Mouse (Mus musculus) lung, postnatal 0 days (tissue): ENCODE measurements around the gene Opcml. TPM values are rescaled to one million over a fixed set of nuclear protein-coding genes. Genes with fewer than 3 reads are reported as not detected.

Experiments
- ATAC-seq: fragments of 200-750 bp; cut with Nextera tagmentation; 2 replicates; pipeline ENCODE4 v1.8.0; 2017; ENCODE audit warnings: moderate library complexity
- DNase-seq: peaks from one replicate; pipeline ENCODE4 v3.0.0-alpha.2; 2016; ENCODE audit warnings: low spot score
- H3K27ac ChIP-seq: fragments of 300-500 bp; sonication (generic); 2 replicates; pipeline ENCODE4 v1.5.1; 2014; ENCODE audit warnings: antibody characterized with exemption, mild to moderate bottlenecking, low read length, mixed read lengths
- H3K27me3 ChIP-seq: fragments of 300-500 bp; sonication (generic); replicated peaks from 2 replicates; pipeline ENCODE4 v1.6.1; 2014; ENCODE audit warnings: low read length, mixed read lengths; ENCODE audit not compliant: insufficient read depth
- H3K36me3 ChIP-seq: fragments of 300-500 bp; sonication (generic); 2 replicates; pipeline ENCODE4 v1.6.1; 2014; ENCODE audit warnings: low read length, mixed read lengths; ENCODE audit not compliant: insufficient read depth
- H3K4me1 ChIP-seq: fragments of 300-500 bp; sonication (generic); 2 replicates; pipeline ENCODE4 v1.6.1; 2014; ENCODE audit warnings: antibody characterized with exemption, low read depth, low read length, mixed read lengths; ENCODE audit not compliant: insufficient read depth
- H3K4me2 ChIP-seq: fragments of 300-500 bp; sonication (generic); replicated peaks from 2 replicates; pipeline ENCODE4 v1.6.1; 2014; ENCODE audit warnings: low read depth, mild to moderate bottlenecking, low read length, moderate library complexity, mixed read lengths
- H3K4me3 ChIP-seq: fragments of 300-500 bp; sonication (generic); 2 replicates; pipeline ENCODE4 v1.5.1; 2014; ENCODE audit warnings: low read depth, low read length
- H3K9ac ChIP-seq: fragments of 300-500 bp; sonication (generic); replicated peaks from 2 replicates; pipeline ENCODE4 v1.6.1; 2014; ENCODE audit warnings: low read depth, mild to moderate bottlenecking
- H3K9me3 ChIP-seq: fragments of 300-500 bp; sonication (generic); 2 replicates; pipeline ENCODE4 v1.6.1; 2016; ENCODE audit warnings: low read length, mixed read lengths
- CTCF ChIP-seq: IDR thresholded peaks from 2 replicates; pipeline ENCODE4 v1.5.1; 2016; ENCODE audit warnings: antibody characterized with exemption, mild to moderate bottlenecking
- EP300 ChIP-seq: IDR thresholded peaks from 2 replicates; pipeline ENCODE4 v1.6.1; 2016; ENCODE audit warnings: antibody characterized with exemption, mild to moderate bottlenecking, control low read depth
- WGBS: fragments of 180-500 bp; shearing (Covaris S2); extraction: QIAGEN DNeasy Blood & Tissue Kit; methylation state at CpG from one replicate; pipeline ENCODE4 v1.1.7; 2014; 5-methylcytosine and 5-hydroxymethylcytosine counted together
- polyA plus RNA-seq: library from polyadenylated mRNA; unstranded; fragments of >200 nt; fragmentation: Nextera tagmentation; extraction: Ambion mirVana; gene quantifications from 2 replicates; pipeline ENCODE4 v1.2.1, GENCODE M21; 2015

Opcml gene
- polyA plus RNA-seq, 1 experiment from 2014 or later = 2.5 TPM

DNA sequence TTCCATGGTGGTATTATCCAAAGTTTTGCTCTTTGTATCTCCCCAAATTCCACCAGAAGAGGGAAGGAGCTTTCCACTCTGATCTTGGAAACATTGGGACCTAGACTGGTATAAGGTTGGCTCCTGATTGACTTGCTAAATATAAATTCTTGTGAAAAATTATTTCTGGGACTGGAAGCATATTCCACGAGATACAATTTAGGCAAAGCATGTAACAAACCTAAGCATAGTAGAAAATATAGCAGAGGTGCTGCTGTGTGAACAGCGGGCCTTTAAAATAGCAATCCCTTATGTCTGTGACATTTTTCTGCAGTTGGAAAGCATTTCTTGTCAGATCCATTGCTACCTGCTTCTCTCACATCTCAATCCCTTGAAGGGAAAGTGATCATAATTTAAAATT lies 661.9 kb downstream of the Opcml start:
- Histone ChIP-seq H3K27ac (no peak overlapping the region), H3K9ac (no peak overlapping the region), H3K36me3 (no peaks in the 10 kb centered on the region), H3K27me3 (no peaks in the 10 kb centered on the region), H3K9me3 (no peaks in the 10 kb centered on the region), H3K4me3 (no peak overlapping the region), H3K4me2 (no peak overlapping the region), H3K4me1 (no peaks in the 10 kb centered on the region)
- TF ChIP-seq CTCF (no peak), EP300 (no peak)
- no peak for DNase-seq
- no peak for ATAC-seq
- 62% methylated on average over 2 of the region's 2 CpGs for WGBS

DNA sequence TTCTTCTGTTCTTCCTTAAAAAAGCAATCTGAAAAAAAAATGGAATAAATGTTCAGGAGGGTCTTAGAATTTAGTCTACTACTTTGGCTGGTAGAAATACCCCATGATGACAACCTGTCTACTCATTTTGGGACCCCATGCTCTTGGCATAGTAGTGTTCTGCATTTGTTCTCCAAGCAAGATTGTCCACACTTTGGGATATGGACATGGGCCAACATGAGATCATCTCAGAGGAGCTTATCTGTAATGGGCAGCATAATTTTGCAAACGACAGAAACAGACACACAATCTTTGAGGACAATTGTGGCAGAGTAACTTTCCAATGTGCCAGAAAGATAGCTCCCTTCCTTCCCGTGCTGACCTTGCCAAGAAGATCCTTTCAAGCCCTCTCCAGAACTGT lies 662.5 kb downstream of the Opcml start:
- 49% methylated on average over 2 of the region's 2 CpGs for WGBS
- Histone ChIP-seq H3K27ac (no peak overlapping the region), H3K36me3 (no peaks in the 10 kb centered on the region), H3K4me1 (no peaks in the 10 kb centered on the region), H3K9me3 (no peaks in the 10 kb centered on the region), H3K4me3 (no peak overlapping the region), H3K4me2 (no peak overlapping the region), H3K27me3 (no peaks in the 10 kb centered on the region), H3K9ac (no peak overlapping the region)
- no peak for DNase-seq
- no peak for ATAC-seq
- TF ChIP-seq CTCF = no peak
- TF ChIP-seq EP300 = no peak

DNA sequence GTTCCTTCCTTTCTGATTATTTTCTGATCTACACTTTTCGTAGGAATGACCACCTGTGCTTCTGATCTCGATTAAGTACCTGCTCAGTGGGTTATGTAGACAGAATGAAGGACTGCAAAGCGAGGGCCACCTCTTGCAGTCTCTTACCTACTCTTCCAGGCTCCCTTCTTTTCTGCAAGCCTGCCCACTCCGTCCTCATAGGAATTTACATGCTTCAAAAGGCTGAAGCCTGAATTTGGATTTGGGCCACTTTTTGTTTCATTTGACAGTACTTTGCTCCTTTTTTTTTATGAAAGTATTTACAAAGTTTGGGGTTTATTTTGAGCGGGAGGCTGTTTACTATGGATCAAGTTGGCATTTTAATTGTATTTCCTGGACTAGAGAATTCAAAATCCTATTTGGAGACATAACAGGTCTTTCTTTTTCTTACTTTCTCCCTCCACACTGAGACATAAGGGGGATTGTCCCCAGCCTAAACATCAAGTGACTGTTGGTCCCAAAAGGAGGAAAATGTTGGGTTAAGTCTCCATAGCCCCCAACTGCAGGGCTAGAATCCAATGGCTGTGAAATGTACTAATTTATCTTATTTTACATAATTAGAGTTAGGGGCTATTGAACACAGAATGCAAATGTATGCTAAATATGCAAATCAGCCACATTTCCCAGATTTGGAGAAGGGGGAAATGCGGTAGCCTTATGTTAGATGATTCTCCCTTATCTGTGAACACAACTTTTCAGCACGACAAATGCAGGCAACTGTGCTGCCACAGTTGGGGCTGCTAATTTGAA lies 667.6 kb downstream of the Opcml start:
- Histone ChIP-seq H3K27me3 (no peaks in the 10 kb centered on the region), H3K9ac (no peak overlapping the region), H3K27ac (no peak overlapping the region), H3K4me2 (no peak overlapping the region), H3K4me3 (no peak overlapping the region), H3K4me1 (no peaks in the 10 kb centered on the region), H3K36me3 (no peaks in the 10 kb centered on the region), H3K9me3 (no peaks in the 10 kb centered on the region)
- TF ChIP-seq CTCF (no peak), EP300 (no peak)
- ATAC-seq (no peak), DNase-seq (no peak)
- WGBS = 66% methylated on average over 7 of the region's 7 CpGs

DNA sequence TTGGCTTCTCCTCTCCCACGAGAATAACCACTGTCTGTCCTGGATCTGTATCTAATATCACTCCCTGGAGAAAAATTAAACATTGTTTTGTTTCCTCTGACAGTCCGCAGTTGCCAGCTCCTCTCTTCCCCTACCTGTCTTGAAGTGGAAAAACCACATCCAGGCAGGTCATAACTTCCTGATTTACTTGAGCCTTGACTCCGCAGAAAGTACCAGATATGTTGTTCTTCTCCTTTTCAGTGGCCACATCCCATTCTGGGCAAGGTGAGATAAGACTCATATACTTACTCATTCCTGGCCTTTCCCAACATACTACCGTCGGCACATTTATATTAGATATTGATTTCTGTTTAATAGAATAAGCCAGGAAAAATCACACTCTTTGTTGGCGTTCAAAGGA lies 673.0 kb downstream of the Opcml start:
- no peak for TF ChIP-seq CTCF
- no peak for TF ChIP-seq EP300
- ATAC-seq = no peak

DNA sequence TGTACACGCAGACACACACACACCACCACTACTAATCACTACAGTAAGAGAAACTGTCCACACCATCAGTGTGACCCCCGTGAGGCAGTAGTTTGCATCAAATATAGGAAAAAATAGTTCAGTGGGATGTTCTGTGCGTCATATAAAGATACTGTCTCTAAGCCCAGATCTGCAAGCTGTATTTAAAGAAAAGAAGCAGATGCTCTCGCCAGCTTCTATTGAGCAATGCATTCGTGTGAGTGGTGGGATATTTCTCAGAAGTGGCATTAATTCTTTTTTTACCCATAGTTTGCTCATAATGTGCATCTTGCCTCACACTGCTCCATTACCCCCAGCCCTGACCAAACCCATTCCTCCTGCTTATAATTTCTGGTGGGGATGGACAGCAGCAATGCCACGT lies 678.8 kb downstream of the Opcml start:
- Histone ChIP-seq H3K9me3 (no peaks in the 10 kb centered on the region), H3K36me3 (no peaks in the 10 kb centered on the region), H3K4me2 (no peak overlapping the region), H3K27me3 (no peaks in the 10 kb centered on the region), H3K4me3 (no peak overlapping the region), H3K27ac (no peak overlapping the region), H3K4me1 (no peaks in the 10 kb centered on the region), H3K9ac (no peak overlapping the region)
- WGBS = 73% methylated on average over 6 of the region's 6 CpGs
- no peak for DNase-seq
- TF ChIP-seq CTCF = no peak
- no peak for TF ChIP-seq EP300
- ATAC-seq = no peak

More for the DNA sequence above, 673.0 kb downstream of the Opcml start:
- H3K9ac ChIP-seq = no peak overlapping the region
- no peaks in the 10 kb centered on the region for H3K4me1 ChIP-seq
- H3K27ac ChIP-seq = no peak overlapping the region
- no peaks in the 10 kb centered on the region for H3K36me3 ChIP-seq
- DNase-seq = no peak
- no peak overlapping the region for H3K4me2 ChIP-seq
- no peak overlapping the region for H3K4me3 ChIP-seq
- H3K9me3 ChIP-seq = no peaks in the 10 kb centered on the region
- H3K27me3 ChIP-seq = no peaks in the 10 kb centered on the region
- WGBS = 66% methylated on average over 6 of the region's 6 CpGs

DNA sequence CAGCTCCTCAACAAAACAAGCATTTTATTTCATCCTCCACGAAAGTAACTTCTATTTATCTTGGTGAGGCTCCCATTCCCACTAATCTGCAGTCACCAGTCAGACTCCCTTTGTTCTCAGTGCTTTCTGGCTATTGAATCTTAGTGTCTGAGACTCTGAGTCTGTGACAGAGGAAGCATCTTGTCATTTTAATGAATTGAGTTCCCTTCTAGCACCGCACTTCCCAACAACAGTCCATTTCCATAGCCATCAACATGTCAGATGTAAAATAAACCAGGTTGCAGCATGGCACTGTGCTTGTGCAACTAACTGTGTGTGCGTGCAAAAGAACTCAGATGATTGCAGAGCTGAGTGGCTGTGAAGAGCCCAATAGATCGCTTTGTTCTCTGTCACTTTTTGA lies 680.9 kb downstream of the Opcml start:
- no peak for ATAC-seq
- no peaks in the 10 kb centered on the region for H3K36me3 ChIP-seq
- TF ChIP-seq EP300 (no peak), CTCF (no peak)
- H3K4me2 ChIP-seq = no peak overlapping the region
- H3K4me1 ChIP-seq = no peaks in the 10 kb centered on the region
- no peak overlapping the region for H3K4me3 ChIP-seq
- DNase-seq = no peak
- H3K27me3 ChIP-seq = no peaks in the 10 kb centered on the region
- H3K27ac ChIP-seq = no peak overlapping the region
- H3K9ac ChIP-seq = no peak overlapping the region
- WGBS = 28% methylated on average over 4 of the region's 4 CpGs
- no peaks in the 10 kb centered on the region for H3K9me3 ChIP-seq
